Mouse (Mus musculus) olfactory bulb, adult 2 months (tissue): ENCODE data around the gene Ltb. TPM values are rescaled to one million over a fixed set of nuclear protein-coding genes. Genes with fewer than 3 reads are reported as not detected.

ENCODE experiments used
- H3K27ac ChIP-seq: fragments of 200-500 bp; 2 replicates; pipeline ENCODE4 v1.5.1; 2012; ENCODE audit warnings: low read depth, low read length; ENCODE audit not compliant: insufficient read depth
- H3K4me1 ChIP-seq: fragments of 200-500 bp; 2 replicates; pipeline ENCODE4 v1.6.1; 2012; ENCODE audit warnings: low read length; ENCODE audit not compliant: control insufficient read depth, insufficient read depth
- H3K4me3 ChIP-seq: fragments of 200-500 bp; 2 replicates; pipeline ENCODE4 v1.5.1; 2012; ENCODE audit warnings: mild to moderate bottlenecking, low read depth, low read length, moderate library complexity; ENCODE audit not compliant: insufficient read depth
- CTCF ChIP-seq: fragments of 200-500 bp; IDR thresholded peaks from 2 replicates; pipeline ENCODE4 v1.5.1; 2012; ENCODE audit warnings: low read depth, mild to moderate bottlenecking, low read length, moderate library complexity; ENCODE audit not compliant: insufficient read depth
- POLR2A ChIP-seq: fragments of 200-500 bp; IDR thresholded peaks from 2 replicates; pipeline ENCODE4 v1.6.1; 2012; ENCODE audit warnings: mild to moderate bottlenecking, low read depth, low read length, moderate library complexity; ENCODE audit not compliant: insufficient read depth
- WGBS: fragments of 180-500 bp; shearing (Covaris S2); methylation state at CpG from one replicate; pipeline ENCODE4 v1.1.7; 2018; 5-methylcytosine and 5-hydroxymethylcytosine counted together
- polyA plus RNA-seq: library from polyadenylated mRNA; stranded (reverse); fragments of >200 nt; gene quantifications from 2 replicates; pipeline ENCODE4 v1.2.4, GENCODE M21; 2012; ENCODE audit warnings: low replicate concordance; ENCODE audit not compliant: missing spikeins, insufficient read depth, insufficient read length

Ltb gene
- polyA plus RNA-seq, 1 experiment: not detected

DNA sequence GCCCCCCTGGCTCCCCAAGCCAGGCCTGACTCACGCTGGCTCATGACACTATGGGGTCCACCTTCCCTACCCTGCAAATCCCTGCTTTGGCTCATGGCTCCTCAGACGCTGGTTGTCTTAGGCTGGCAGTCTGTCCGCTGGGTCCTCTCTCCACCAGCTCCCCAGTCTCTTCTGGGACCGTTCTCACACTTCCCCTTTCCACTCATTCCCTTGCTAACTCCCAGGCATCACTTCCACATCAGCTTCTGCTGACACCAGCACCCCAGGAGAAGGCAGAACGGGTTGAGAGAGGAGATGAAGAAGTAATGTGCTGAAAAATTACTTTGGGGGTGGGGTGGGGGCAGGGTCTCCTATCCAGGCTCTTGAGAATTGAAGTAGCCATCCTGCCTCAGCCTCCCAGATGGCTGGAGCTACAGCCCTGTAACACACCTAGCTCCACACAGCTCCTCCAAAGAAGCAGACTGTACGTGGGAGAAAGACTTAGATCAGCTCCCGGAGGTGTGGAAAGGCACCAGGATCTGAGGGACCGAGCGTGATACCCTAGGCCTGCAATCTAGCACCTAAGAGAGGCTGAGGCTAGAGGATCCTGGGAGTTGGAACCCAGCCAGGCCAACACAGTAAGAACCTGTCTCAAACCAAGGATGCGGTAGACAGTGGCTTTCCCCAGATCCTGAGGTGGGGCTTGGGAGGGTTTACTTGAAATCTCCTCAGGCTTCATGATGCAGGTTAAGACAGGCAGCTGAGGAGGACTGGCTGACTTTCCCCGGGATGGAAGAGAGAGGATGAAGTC lies 21.6 kb upstream of the Ltb start:
- Histone ChIP-seq H3K4me3 (no peak overlapping the region), H3K27ac (no peak overlapping the region), H3K4me1 (peaks cover 2% of the 10 kb centered on the region; the same call in 1 of the 2 replicates)
- TF ChIP-seq POLR2A (no peak), CTCF (no peak)
- 70% methylated on average over 11 of the region's 11 CpGs for WGBS

DNA sequence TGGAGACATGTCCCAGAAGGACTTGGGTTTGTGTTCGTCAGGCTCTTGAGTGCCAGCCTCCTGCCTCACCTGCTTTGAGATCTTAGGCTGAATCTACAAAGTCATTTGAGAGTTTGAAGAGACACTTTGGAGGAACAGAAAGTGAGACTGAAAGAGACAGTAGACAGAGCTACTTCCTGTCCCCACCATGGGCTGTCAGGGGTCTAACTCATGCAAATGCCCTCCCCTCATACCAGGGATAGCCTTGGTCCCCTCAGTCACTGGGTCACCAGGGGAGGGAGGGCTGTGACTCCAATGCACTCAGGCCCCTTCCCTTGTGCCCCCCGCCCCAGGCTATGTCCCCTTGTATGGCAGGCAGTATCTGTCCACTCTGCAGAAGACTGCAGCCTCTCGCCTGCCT lies 20.9 kb upstream of the Ltb start:
- WGBS: 85% methylated on average over 3 of the region's 3 CpGs
- H3K4me3 ChIP-seq: no peak overlapping the region
- no peak for TF ChIP-seq CTCF
- TF ChIP-seq POLR2A: no peak
- peaks cover 2% of the 10 kb centered on the region; the same call in 1 of the 2 replicates for H3K4me1 ChIP-seq
- H3K27ac ChIP-seq: no peak overlapping the region

DNA sequence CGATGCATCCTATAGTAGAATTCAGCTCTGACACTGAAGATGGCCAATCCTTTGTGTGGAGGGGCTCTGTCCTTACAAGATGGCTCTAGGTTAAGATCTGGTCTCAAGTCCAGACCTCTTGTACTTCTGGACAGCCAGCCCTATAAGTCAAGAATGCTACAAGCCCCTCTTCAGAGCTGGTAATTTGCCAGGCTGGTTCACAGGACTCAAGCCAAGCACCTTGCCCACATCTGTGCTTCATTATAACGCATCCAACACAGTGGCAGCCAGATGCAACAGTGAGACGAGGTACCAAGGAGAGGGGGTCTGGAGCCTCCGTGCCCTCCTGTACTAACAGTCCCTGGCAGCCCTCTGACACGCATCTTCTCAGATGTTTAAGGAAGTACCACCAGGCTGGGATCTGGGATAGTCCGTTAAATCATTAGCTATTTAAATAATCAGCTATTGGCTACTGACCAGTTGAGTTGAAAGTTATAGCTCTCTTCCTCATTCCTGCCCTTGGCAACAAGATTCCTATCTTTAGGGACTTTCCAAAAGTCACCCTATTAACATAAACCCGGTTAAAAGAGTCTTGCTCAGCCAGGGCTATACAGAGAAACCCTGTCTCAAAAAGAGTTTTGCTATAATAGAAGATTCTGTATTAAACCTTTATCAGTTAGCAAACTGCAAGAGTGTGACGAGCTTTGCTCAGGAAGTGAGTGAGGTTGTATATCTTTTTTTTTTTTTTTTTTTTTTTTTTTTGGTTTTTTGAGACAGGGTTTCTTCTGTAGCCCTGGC lies 19.9 kb upstream of the Ltb start:
- 62% methylated on average over 8 of the region's 8 CpGs for WGBS
- no peak for TF ChIP-seq POLR2A
- no peak for TF ChIP-seq CTCF
- no peak overlapping the region for H3K4me3 ChIP-seq
- peaks cover 2% of the 10 kb centered on the region; the same call in 1 of the 2 replicates for H3K4me1 ChIP-seq
- H3K27ac ChIP-seq: no peak overlapping the region

DNA sequence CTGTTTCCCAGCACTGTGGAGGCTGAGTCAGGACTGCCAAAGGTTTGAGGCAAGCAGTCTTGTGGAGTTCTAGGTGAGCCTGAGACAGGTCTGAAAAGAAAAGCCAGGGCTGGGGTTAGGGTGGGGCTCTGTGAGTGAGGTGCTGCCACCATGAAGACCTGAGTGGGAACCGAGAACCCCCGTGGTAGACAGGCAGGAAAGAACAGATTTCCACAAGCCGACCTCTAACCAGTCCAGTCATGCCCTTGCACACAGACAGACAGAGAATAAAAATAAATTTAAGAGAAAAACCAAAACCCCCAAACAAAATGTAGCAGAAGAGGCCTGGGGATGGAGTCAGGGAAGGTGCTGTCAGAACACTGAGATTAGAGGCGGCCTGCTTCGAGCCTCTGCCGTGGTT lies 18.9 kb upstream of the Ltb start:
- Histone ChIP-seq H3K4me3 (no peak overlapping the region), H3K4me1 (peaks cover 2% of the 10 kb centered on the region; the same call in 1 of the 2 replicates), H3K27ac (no peak overlapping the region)
- 81% methylated on average over 6 of the region's 6 CpGs for WGBS
- TF ChIP-seq POLR2A: no peak
- no peak for TF ChIP-seq CTCF

DNA sequence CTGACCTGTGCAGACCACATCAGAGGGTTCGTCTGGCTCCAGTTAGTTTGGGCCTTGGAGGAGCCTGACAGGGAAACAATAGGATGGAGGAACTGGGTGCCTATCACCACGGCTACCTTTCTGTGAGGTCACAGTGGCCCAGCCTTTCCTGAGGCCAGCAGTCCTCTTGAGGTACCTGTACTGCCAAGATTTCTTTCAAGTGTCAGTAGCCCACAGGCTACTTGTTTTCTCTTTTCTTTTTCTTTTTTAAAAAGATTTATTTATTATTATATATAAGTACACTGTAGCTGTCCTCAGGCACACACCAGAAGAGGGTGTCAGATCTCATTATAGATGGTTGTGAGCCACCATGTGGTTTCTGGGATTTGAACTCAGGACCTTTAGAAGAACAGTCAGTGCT lies 18.3 kb upstream of the Ltb start, which contains the start of gene Aif1:
Aif1 (minus strand) TSS at position 101 of the 400 bp plus-strand sequence.
- WGBS: 70% methylated on average over 2 of the region's 2 CpGs

DNA sequence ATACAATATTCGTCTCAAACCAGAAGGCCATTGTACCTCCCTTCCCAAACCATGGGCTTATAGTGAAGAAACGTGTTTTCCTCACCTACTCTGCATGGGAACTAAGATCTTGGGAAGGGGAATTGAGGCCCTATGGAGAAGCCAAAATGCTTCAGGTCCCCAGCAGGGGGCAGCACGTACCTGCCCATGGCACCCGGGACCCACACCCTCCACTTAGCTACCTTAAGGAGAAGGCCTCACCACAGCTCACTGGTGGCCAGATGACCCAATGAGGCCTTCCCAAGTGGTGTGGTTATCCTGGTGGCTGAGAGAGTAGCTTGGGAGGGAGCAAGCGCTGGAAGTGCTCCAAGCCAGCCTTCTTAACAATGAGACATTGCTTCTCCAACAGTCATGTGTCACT lies 15.7 kb upstream of the Ltb start:
- Histone ChIP-seq H3K4me1 (peaks cover under 1% of the 10 kb centered on the region; the same call in 1 of the 2 replicates), H3K27ac (no peak overlapping the region), H3K4me3 (no peak overlapping the region)
- TF ChIP-seq POLR2A (no peak), CTCF (peak; percentile 85)
- 27% methylated on average over 5 of the region's 5 CpGs for whole genome bisulfite sequencing

More for the DNA sequence above, 18.3 kb upstream of the Ltb start, which contains the start of gene Aif1:
- H3K27ac ChIP-seq: no peak within 1 kb of the TSS
- peaks cover 2% of the 10 kb centered on the region; the same call in 1 of the 2 replicates for H3K4me1 ChIP-seq
- no peak for TF ChIP-seq POLR2A
- no peak for TF ChIP-seq CTCF
- H3K4me3 ChIP-seq: no peak within 1 kb of the TSS

DNA sequence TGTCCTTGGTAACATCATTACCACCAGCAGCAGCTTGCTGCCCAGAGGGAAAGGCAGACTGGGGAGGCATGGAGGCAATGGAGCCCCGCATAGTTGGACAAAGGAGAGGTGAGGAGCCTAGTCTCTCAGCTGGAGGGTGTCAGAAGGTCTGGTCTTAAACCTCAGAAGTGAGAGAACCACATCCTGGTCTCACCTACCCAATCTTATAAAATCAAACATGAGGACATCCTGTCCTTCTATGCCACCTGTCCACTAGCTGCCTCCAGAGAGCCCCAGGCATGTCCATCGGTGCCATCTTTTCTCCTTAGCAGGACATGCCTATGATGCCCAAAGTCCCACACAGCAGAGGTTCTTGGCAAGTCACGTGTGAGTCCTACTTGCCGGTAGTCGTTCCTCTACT lies 14.1 kb upstream of the Ltb start:
- Histone ChIP-seq H3K4me3 (no peak overlapping the region), H3K27ac (no peak overlapping the region), H3K4me1 (no peaks in the 10 kb centered on the region)
- 88% methylated on average over 5 of the region's 5 CpGs for WGBS
- no peak for TF ChIP-seq CTCF
- no peak for TF ChIP-seq POLR2A

DNA sequence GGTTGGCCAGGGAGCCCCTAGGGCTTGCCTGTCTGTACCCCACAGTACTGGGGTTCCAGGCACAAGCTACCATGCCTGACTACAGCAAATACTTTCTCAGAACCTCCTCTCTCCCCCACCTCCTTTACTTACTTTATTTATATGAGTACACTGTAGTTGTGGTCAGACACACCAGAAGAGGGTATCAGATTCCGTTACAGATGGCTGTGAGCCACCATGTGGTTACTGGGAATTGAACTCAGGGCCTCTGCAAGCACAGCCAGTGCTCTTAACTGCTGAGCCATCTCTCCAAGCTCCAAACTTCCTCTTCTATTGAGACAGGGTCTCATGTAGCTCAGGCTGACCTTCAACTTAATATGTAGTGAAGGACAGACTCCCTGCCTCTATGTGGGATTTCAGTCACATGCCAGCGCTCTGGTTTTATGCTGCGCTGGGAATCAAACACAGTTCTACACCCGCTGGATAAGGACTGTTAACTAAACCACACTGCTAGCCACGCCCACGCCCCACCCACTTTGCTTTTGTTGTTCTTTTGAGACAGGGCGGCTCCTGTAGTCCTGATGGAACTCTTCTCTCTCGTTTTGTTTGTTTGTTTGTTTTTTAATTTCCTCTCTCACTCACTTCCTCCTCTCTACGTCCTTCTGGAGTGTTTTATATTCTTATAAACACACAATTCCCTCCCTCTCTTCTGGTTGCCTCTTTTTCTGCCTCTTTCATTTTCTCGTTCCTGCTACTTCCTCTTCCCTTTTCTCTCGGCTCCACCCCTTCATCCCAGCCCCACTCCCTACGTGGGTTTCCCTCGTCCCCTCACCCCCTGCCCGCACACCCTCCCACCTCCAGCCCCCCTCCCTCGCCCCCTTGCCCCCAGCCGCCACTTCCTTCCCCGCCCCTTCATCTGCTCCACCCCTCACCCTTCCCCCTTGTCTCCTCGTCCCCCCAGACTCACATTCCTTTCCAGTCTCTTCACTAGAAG lies 8.3 kb upstream of the Ltb start:
- TF ChIP-seq CTCF: no peak
- H3K27ac ChIP-seq: no peak overlapping the region

More for the DNA sequence above, 8.3 kb upstream of the Ltb start:
- H3K4me1 ChIP-seq: peaks cover 5% of the 10 kb centered on the region
- WGBS: 5% methylated on average over 18 of the region's 18 CpGs
- H3K4me3 ChIP-seq: no peak overlapping the region; the same call in none of the 2 replicates
